Mouse (Mus musculus): ENCODE results near the gene Gm7075.
"Not testable (repeated sequence)": the region's sequence is repeated elsewhere in the genome, so short reads cannot be mapped to it uniquely, and the experiment has no call there.

The Gm7075 gene

DNA sequence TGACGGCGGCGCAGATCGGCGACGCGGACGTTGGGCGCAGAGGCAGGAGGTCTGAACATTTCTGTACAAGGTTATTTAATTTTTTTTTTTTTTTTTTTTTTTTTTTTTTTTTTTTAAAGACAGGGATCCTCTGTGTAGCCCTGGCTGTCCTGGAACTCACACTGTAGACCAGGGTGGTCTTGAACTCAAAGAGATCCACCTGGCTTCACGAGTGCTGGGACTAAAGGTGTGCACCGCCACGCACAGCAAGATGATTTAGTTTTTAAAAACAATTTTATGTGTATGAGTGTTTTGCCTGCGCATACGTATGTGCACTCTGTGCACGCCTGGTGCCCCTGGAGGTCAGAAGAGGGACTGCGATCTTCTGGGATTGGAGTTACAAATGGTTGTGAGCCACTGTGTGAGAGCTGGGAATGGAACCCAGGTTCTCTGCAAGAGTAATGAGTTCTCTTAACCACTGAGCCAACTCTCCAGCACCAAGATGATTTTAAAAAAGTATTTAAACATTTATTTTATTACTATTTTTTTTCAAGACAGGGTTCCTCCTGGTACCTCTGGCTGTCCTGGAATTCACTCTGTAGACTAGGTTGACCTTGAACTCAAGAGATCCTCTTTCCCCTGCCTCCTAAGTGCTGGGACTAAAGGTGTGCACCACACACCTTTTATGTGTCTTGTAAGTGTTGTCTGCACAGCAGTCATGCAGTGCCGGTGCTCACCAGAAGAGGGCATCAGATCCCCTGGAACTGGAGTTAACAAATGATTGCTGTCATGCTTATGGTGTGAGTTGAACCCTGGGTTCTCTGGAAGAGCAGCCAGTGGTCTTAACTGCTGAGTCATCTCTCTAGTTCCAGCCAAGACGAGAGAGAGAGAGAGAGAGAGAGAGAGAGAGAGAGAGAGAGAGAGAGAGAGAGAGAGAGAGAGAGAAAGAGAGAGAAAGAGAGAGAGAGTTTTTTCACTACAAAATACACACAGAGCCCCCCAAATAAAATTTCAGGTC lies at the start of gene Gm7075:
Gene Gm7075 (minus strand): TSS at position 51 of the 997 bp plus-strand sequence.
- DNase-seq, result peak; percentile 67

DNA sequence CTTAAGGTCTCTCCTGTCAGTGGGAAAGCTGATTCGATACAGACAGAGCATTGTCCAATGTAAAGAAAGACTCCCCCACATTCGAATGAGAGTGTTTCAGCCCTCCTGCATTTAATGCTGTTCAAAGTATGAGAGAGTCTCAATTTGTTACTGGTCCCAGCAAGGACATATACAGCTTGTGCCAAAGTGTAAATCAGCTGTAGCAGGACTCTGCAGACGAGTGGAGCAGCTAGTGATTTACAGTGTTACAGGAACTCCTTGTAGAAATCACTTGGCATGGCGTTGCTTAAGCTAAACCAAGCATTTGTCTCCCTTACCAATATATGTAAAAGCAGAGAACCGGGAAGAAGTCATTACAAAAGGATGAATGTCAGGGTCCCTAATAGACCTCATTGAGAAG lies 39.3 kb upstream of the Gm7075 start:
- DNase-seq, result no peak

DNA sequence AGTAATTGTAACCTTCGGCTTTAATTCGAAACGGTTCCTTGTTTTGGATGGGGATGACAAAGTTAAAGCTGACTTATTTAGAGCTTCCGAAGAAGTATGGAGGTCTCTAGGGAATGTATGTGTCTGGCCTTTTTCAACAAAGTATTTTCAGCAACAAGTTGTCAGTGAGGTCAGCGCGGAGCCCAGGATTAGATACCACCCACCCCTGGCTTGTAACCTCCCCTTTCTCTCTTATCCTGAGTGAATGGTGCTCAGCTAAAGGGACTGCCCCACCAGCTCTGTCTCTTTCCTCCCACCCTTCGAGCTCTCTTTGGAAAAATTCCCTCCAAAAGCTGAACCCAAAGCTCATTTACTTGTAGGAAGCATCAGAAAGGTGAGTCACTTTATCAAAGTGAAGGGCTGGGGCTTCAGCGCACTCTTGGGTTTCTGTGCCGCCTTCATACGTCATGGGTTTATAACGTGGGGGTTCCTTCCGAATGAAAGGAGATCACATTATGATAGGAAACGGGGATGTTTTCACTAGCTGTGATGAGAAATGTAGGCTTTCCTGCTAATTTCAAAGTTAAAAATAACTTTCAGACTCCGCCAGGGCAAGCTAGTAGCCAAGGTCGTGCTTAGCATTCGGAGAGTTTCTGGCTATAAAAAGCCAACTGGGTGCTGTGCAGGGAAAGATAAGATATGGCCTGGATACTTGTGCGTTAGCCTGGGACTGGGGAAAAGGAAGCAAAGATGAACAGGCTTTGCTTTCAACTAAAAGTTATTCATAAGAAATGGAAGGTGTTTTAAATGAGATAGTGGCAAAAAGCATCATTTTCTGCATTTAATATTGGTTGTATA lies 35.9 kb upstream of the Gm7075 start:
- DNase-seq, result no peak

DNA sequence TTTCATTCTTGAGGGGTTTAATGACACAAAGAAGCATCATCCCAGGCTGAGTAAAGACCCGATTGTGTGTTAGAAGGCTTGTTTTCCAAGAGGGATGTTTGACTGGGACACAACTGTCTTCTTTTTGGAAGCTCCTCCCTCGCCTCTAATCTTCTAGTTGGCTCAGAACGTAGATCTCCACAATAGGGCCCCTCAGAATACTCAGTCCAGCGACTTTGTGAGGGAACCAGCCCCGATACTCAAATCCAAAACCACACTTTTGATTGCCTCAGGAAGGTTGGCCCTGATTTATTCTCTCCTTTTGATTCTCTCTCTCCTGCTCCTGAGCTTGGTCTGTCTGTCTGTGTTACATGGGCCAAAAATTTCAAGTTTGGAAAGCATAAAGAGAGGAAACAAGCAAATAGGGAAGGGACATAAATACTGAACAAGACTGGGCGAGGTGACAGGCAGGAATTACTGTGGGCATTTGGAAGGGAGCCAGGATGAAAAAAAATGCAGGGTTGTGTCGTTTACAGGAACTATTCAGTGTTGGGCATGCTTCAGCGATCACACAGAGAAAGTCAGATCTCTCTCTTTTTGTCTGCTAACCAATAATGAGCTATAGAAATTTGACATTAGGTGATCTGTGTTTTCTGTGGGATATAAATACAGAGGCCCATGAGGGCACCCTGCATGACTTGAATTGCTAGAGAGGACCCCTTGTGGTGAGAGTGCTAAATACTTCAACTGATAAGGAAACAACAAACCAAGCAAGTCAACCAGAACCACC lies 33.7 kb upstream of the Gm7075 start:
- DNase-seq, result peak; percentile 22

DNA sequence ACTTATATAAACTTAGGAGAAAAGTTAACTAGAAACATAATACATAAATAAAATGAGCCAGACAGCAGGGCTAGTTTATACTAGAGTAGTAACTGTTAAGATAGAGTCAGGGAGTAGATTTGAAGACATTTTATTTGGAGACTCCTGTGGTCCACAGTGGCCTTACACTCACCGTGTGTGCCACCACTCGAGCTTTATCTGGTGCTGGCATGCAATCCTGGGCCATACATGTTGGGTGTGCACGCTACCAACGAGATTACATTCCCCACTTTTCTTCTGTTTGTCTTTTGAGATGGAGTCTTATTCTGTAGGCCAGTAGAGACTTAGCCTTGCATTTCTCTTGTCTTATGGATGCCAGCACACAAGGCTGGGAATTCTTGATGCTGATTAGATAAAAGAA lies 32.3 kb upstream of the Gm7075 start:
- no peak for DNase-seq

DNA sequence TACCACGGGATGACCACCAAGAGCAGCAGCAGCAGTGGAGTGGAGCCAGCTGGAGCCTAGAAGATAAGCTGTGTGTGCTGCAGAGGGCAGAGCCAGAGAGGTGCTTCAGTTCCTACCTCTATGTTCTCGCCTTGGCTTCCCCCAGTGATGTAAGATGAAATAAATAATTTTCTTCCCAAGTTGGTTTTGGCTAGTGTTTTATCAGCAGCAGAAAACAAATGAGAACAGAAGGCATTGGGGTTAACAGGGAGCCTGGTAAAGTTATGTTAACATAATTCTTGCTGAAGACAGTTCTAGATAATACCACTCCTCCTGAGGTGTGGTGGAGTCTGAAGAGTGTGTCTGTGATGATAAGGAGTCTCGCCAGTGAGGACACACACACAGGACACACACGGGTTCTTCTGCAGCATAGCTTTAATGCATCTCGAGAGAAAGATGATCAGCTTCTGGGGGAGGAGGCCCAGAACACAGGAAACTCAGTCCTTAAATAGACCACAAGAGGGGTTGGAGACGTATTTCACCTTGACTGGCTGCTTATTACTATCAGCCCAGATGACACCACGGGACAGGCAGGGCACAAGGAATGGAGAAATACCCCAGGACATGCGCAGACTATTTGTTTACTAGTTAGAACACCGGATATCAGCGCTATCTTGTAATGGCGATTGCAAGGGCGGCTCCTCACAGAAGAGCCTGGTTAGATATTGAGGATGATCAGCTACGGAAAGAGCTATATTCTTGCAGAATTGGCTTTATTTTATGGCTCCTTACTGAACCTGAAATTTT lies 23.2 kb upstream of the Gm7075 start:
- not testable (repeated sequence) for DNase-seq

DNA sequence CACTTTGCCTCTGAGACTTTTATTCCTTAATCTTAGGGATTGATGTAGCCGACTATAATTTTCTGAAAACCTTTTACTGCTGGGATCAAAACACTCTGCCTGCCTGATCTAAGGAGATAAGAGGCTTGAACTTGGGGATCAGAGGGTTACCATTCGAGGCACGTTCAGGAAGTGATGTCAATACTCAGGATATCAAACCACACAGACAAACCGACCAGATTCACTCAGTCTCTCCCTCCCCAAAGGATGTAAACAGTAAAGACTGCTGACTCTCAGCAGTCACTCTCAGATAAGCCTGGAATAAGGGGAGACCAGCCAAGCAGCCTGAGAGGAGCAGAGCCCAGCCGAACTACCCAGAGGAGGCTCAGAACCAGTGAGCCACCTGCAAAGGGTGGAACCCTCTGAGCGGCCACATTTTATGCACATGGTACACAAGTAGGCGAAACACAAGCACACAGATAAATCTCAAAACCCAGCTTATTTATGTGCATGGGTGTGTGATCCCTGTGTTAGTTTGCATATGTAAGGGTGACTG lies 18.2 kb upstream of the Gm7075 start:
- DNase-seq, result no peak

DNA sequence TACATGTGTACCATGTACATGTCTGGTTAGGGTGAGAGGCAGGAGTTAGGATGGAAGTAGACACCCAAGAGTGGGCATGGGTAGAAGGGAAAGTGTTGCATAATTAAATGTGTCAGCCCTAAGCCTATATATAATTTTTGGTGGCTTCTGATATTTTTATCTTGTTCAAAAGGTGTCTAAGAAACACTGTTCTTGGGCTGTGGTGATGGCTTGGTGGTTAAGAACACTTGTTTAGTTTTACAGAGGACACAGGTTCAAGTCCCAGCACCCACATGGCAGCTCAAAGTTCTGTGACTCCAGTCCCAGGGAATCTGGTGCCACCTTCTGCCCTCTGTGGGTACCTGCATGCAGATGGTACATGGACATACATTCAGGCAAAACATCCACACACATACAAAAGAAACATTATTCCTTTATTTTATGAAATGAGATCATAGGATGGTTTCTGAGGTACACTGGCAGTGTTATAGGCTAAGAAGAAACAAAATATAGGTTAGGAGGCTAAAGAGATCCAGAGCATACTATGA lies 17.2 kb upstream of the Gm7075 start:
- DNase-seq, result no peak

DNA sequence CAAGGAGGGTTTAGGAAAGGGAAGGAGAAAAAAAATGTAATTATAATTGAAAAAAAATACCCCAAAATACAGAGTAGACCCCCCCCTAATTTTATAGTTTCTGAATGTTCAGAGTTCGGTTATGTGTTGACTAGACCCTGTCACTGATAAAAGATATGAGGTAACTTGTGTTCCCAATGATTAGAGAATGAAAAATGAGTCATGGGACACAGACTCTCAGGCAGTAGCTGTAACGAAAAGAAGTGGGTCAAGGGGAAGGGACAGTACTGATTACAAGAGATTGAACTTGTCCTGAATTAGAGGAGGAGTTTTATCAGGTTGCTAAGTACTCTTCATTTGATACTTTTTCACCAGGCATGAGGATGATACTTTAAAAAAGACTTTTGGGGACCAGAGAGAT lies 11.3 kb upstream of the Gm7075 start:
- DNase-seq, result no peak

DNA sequence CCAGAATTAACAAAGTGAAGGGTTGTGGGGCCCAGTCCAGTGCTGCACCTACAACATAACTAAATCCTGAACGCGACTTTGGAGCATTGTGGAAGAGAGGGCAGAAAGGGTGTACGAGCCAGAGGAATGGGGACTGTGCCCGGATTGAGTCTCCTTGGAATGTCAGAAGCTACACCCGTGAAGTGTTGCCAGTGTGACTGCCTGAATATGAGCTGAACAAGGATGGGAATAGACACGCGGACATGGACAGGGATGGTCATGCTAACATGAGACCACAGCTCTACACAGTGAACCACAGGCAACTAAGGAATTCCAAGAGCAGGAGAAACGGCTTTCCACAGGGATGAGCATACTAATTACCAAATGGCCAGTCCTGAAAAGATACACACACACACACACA lies 10.5 kb upstream of the Gm7075 start:
- no peak for DNase-seq

DNA sequence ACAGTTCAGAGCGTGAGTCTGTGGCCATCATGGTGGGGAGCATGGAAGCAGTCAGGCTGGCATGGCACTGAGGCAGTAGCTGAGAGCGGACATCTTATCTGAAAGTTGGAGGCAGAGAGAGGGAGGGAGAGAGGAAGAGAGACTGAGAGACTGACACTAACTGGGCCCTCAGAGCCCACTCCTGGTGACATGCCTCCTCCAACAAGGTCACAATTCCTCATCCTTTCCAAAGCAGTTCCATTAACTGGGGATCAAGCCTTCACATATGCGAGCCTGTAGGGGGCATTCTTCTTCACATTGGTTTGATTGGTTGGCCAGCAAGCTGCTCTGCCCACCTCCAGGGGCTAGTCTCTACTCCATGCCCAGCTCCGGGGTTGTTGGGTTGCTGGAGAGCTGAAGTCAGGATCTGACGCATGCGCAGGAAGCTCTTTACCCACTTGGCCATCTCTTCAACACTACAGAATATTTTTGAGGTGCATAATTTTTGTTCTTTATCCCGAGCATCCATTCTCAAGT lies 9.7 kb upstream of the Gm7075 start:
- no peak for DNase-seq

DNA sequence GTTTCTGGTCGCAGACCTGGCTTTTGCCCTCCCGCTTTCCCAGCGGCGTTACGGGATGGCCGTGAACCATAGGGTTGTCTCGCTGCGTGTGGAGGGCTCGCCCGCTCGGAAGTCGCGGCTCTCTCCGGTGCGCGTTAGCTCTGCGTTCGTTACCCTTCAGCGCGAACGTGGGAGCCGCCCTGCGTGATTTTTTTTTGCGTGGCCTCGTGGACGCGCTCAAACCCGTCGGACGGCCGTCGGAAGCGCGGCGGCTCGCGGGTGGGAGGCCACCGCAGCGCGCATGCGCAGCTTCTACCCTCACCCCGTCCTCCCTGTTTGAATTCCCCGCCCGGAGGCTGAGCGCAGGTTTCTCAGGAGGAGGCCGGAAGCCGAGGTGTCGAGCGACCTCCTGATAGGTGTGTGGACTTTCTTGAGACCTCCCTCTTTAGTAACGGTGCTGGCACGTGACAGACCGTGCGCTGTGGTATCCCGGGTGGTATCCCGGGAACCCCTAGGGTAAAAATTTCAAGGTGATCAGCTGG lies 8.3 kb upstream of the Gm7075 start, which contains the start of gene Ctnna3:
Gene Ctnna3 (plus strand): TSS at position 314 of the 521 bp plus-strand sequence.
- DNase-seq, result peak; percentile 92

DNA sequence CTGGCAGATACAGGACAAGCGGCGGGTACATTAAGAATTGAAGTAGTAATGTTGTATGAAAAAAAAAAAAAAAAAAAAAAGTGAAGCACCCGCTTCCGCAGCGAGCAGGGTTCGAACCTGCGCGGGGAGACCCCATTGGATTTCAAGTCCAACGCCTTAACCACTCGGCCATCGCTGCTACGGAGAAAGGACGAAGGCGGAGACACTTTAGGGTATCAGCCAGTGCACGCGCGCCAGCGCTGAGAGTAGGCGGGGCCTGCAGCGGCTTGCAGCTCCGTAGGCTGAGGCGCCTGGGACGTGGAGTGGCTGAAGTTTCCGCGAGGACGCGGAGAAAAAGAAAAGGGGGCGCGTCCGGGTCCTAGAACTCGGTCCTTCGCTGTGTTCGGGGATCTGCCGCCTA lies 7.8 kb upstream of the Gm7075 start:
- peak; percentile 99 for DNase-seq

DNA sequence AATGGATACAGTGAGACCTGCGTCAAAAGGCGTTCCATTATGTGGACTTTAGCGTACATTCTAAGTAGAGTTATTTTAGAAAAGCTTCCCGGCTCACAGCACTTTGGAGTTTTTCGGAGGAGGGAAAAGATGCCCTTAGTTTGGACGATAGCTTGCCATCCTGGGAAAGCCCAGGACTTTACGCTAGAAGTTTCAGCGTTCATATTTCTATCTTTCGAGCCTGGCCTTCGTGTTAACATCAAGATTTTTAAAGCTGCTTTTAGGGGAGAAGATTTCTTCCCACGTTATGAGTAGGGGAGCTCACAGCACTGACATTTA lies 7.4 kb upstream of the Gm7075 start:
- DNase-seq, result no peak

DNA sequence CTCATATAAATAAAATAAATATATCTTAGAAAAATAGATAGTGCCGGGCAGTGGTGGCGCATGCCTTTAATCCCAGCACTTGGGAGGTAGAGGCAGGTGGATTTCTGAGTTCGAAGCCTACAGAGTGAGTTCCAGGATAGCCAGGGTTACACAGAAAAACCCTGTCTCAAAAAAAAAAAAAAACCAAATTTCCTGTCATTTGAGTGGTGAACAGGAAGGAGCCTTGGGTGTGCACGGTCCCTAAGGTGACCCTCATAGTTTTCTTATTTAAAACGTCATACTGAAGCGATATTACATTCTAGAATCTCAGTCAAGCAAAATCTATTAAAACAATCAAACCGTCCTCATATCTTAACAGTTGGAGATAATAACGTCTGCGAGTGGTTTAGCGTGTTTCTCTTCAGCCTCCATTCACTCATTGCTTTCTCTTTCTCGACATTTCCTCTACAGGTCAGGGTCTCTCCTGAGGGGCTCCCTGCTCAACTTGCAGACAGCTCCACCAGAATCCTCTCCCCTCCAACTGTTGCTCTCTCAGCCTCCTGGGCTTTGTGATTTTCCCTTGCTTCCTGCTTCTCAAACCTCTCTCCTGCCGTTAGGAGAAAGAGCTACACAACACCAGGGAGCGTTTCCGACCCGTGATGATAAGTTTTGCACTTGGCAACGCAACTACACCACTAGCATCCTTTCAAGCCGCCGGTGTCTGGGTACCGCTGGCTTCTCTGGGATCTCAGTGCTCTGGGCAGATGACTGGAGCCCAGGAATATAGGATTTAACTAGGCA lies 6.8 kb upstream of the Gm7075 start:
- DNase-seq, result peak; percentile 32

DNA sequence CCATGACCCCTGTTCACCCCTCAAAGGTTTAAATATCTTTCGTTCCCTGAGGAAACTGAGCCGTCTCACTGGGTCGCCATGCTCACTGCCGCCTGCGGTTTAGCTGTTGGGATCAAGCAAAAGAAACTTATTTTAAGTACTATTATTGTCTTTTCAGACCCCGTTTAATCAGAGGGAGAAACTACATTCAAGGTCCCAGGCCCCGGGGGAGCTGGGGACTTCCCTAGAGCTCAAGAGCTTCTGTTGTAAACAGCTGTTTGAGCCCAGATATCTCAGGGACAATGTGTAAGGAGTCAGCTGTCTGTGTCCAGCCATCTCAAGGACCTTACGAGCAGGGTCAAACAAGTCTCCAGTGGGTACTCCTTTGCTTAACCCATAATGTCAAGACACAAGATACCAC lies 5.6 kb upstream of the Gm7075 start:
- DNase-seq, result no peak

DNA sequence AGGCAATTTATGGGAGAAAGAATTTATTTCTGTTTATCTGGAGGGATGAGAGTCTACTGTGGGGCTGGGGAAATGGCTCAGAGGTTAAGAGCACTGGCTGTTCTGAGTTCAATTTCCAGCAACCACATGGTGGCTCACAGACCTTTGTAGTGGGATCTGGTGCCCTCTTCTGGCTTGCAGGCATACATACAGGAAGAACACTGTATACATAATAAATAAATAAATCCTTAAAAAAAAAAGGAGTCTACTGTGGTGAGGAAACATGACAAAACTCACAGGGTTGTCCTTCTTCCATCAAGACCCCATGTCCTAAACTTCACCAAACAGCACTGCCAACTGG lies 2.9 kb upstream of the Gm7075 start:
- peak; percentile 59 for DNase-seq

DNA sequence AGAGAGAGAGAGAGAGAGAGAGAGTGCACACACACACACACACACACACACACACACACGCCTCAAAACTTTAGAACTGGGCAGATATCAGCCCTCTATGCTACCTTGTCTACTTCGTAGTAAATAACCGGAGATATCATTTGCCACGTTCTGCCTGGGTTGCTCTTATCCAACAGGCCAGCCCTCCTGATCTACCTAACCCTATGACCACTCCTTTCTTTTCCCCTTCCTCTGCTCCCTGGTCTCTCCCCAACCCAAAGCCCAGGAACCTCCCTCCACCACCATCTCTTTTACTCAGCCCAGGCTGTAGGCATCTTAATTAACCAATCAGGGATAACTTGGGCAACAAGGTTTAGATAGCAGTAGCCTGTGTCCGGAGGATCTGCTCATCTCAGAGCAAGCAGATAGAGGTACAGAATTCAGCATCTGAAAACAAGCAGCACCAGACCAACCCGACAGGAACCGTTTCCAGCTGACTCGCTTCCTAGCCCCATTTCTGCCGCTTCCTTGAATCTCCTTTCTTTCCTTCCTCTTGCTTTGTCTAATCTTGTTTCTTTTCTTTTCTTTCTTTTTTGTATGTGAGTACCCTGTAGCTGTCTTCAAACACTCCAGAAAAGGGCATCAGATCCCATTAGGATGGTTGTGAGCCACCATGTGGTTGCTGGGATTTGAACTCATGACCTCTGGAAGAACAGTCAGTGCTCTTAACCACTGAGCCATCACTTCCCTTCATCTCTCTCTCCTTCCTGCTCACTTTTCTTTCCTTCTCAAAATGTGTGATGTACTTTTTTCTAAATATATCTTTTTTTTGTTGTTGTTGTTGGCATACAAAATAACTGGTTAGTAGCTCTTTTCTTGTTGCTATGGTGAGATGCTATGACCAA lies 2.2 kb upstream of the Gm7075 start:
- no peak for DNase-seq

DNA sequence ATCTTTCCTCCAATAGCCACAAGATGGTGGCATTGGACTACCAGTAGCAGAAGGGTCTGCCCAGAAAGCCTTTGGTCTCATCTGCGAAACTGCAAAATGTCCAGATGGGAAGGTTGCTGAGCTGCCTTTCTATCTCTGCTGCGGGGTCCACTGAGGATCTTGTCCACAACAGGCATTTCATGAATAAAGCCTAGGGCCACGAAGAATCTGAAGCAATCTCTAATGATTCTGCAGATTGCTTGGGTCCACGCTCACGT lies 1.1 kb upstream of the Gm7075 start:
- no peak for DNase-seq

DNA sequence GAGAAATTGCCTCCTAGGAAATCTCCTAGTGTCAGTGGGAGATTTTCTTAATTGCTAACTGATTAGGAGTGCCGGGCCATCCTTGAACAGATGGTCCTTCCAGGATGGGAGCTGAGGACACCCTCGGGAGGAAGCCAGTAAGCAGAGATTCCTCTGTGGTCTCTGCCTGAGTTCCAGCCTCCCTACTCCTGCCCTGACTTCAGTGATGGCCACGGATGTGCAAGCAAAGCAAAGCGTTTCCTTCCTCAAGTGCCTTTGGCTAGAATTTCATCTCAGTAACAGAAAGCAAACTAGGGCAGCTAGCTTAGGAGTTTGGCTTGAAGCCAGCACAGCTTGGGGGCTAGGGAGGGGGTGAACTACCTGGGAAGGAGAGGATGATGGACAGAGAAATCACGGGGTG lies 4.5 kb downstream of the Gm7075 start:
- DNase-seq, result no peak
